Mouse (Mus musculus): Measurements from ENCODE around the gene Cyb5d1. TPM values are rescaled to one million over a fixed set of nuclear protein-coding genes. Genes with fewer than 3 reads are reported as not detected.

The Cyb5d1 gene
- polyA plus RNA-seq, 1 experiment from 2014 or later: 53.8 TPM

GRCm38 (mm10) chr11:69421131-69421977 is 25.9 kb upstream of the Cyb5d1 start:
- no peaks in the 10 kb centered on the region for H3K9me3 ChIP-seq
- H3K4me2 ChIP-seq (replicated peaks): peak overlapping the region; percentile 98
- H3K4me1 ChIP-seq: peaks cover 41% of the 10 kb centered on the region
- 0 out of 2 replicates have a peak overlapping the region, but pooled peaks have one; percentile 2 for H3K4me3 ChIP-seq
- no peak for ATAC-seq (ENCODE audit: low FRiP score, low read depth)
- 0 out of 2 replicates have a peak overlapping the region, but pooled peaks have one; percentile 12 for H3K9ac ChIP-seq (replicated peaks)
- peaks cover 39% of the 10 kb centered on the region for H3K27me3 ChIP-seq
- WGBS: 8% methylated on average over 25 of the region's 25 CpGs
- no peaks in the 10 kb centered on the region for H3K36me3 ChIP-seq
- no peak overlapping the region for H3K27ac ChIP-seq (replicated peaks)

- Histone ChIP-seq H3K4me3 (peak overlapping the region; percentile 64), H3K27me3 (peaks cover 39% of the 10 kb centered on the region), H3K9me3 (no peaks in the 10 kb centered on the region), H3K27ac (replicated peaks) (no peak overlapping the region), H3K4me2 (replicated peaks) (peak overlapping the region; percentile 98), H3K4me1 (peaks cover 41% of the 10 kb centered on the region), H3K9ac (replicated peaks) (peak overlapping the region; percentile 34; the same call in 1 of the 2 replicates), H3K36me3 (no peaks in the 10 kb centered on the region)
- no peak for ATAC-seq (ENCODE audit: low FRiP score, low read depth)
- 8% methylated on average over 10 of the region's 10 CpGs for WGBS
These were observed 25.1 kb upstream of the Cyb5d1 start for GRCm38 (mm10) chr11:69420554-69421000.

- Histone ChIP-seq H3K4me1 (peaks cover 45% of the 10 kb centered on the region), H3K9me3 (no peaks in the 10 kb centered on the region), H3K27me3 (peaks cover 39% of the 10 kb centered on the region), H3K4me3 (peak overlapping the region; percentile 64), H3K4me2 (replicated peaks) (peak overlapping the region; percentile 98), H3K27ac (replicated peaks) (peak overlapping the region; percentile 98; the same call in 1 of the 2 replicates), H3K9ac (replicated peaks) (peak overlapping the region; percentile 34; the same call in 1 of the 2 replicates), H3K36me3 (no peaks in the 10 kb centered on the region)
- under 1% methylated on average over 29 of the region's 31 CpGs for WGBS
- ATAC-seq (ENCODE audit: low FRiP score, low read depth): no peak
These were observed 24.6 kb upstream of the Cyb5d1 start for GRCm38 (mm10) chr11:69419813-69420553.

GRCm38 (mm10) chr11:69419443-69419812 is 24.0 kb upstream of the Cyb5d1 start:
- Histone ChIP-seq H3K4me1 (peaks cover 50% of the 10 kb centered on the region), H3K9ac (replicated peaks) (peak overlapping the region; percentile 31), H3K27me3 (peaks cover 39% of the 10 kb centered on the region), H3K27ac (replicated peaks) (peak overlapping the region; percentile 98), H3K4me3 (peak overlapping the region; percentile 64), H3K9me3 (no peaks in the 10 kb centered on the region), H3K36me3 (no peaks in the 10 kb centered on the region), H3K4me2 (replicated peaks) (peak overlapping the region; percentile 98)
- under 1% methylated on average over 19 of the region's 19 CpGs for WGBS
- ATAC-seq (ENCODE audit: low FRiP score, low read depth): no peak

GRCm38 (mm10) chr11:69418481-69419442 is 23.3 kb upstream of the Cyb5d1 start:
- Histone ChIP-seq H3K9ac (replicated peaks) (peak overlapping the region; percentile 63), H3K27ac (replicated peaks) (peak overlapping the region; percentile 98), H3K9me3 (no peaks in the 10 kb centered on the region), H3K27me3 (peaks cover 39% of the 10 kb centered on the region), H3K4me3 (peak overlapping the region; percentile 64), H3K4me1 (peaks cover 57% of the 10 kb centered on the region), H3K36me3 (no peaks in the 10 kb centered on the region), H3K4me2 (replicated peaks) (peak overlapping the region; percentile 98)
- peak; percentile 90 for ATAC-seq (ENCODE audit: low FRiP score, low read depth)
- WGBS: 1% methylated on average over 45 of the region's 45 CpGs

GRCm38 (mm10) chr11:69417449-69418384 is 22.3 kb upstream of the Cyb5d1 start:
- Histone ChIP-seq H3K4me3 (peak overlapping the region; percentile 64), H3K9me3 (no peaks in the 10 kb centered on the region), H3K27ac (replicated peaks) (peak overlapping the region; percentile 98), H3K27me3 (peaks cover 33% of the 10 kb centered on the region), H3K4me1 (peaks cover 67% of the 10 kb centered on the region), H3K4me2 (replicated peaks) (peak overlapping the region; percentile 98), H3K36me3 (peaks cover 7% of the 10 kb centered on the region), H3K9ac (replicated peaks) (peak overlapping the region; percentile 63)
- under 1% methylated on average over 39 of the region's 39 CpGs for WGBS
- ATAC-seq (ENCODE audit: low FRiP score, low read depth): peak; percentile 40

- Histone ChIP-seq H3K4me2 (replicated peaks) (peak overlapping the region; percentile 98), H3K9ac (replicated peaks) (peak overlapping the region; percentile 63), H3K4me3 (peak overlapping the region; percentile 64), H3K36me3 (peaks cover 10% of the 10 kb centered on the region), H3K9me3 (no peaks in the 10 kb centered on the region), H3K27ac (replicated peaks) (peak overlapping the region; percentile 98), H3K27me3 (peaks cover 25% of the 10 kb centered on the region), H3K4me1 (peaks cover 75% of the 10 kb centered on the region)
- no peak for ATAC-seq (ENCODE audit: low FRiP score, low read depth)
- WGBS: 2% methylated on average over 8 of the region's 8 CpGs
These were observed 21.6 kb upstream of the Cyb5d1 start for GRCm38 (mm10) chr11:69416921-69417448.

GRCm38 (mm10) chr11:69416509-69416908 is 21.1 kb upstream of the Cyb5d1 start:
- peak overlapping the region; percentile 98 for H3K27ac ChIP-seq (replicated peaks)
- ATAC-seq (ENCODE audit: low FRiP score, low read depth): no peak
- H3K27me3 ChIP-seq: peaks cover 20% of the 10 kb centered on the region
- H3K9ac ChIP-seq (replicated peaks): peak overlapping the region; percentile 46; the same call in 1 of the 2 replicates
- peak overlapping the region; percentile 64 for H3K4me3 ChIP-seq
- H3K4me1 ChIP-seq: peaks cover 79% of the 10 kb centered on the region
- peak overlapping the region; percentile 98 for H3K4me2 ChIP-seq (replicated peaks)
- no peaks in the 10 kb centered on the region for H3K9me3 ChIP-seq
- WGBS: 0% methylated on average over 4 of the region's 4 CpGs
- peaks cover 10% of the 10 kb centered on the region for H3K36me3 ChIP-seq

GRCm38 (mm10) chr11:69415668-69416451 is 20.4 kb upstream of the Cyb5d1 start:
- Histone ChIP-seq H3K27ac (replicated peaks) (peak overlapping the region; percentile 98), H3K4me1 (peaks cover 77% of the 10 kb centered on the region), H3K4me2 (replicated peaks) (peak overlapping the region; percentile 98), H3K36me3 (peaks cover 10% of the 10 kb centered on the region), H3K4me3 (peak overlapping the region; percentile 64), H3K27me3 (peaks cover 14% of the 10 kb centered on the region), H3K9me3 (no peaks in the 10 kb centered on the region), H3K9ac (replicated peaks) (peak overlapping the region; percentile 96)
- WGBS: 1% methylated on average over 14 of the region's 25 CpGs
- ATAC-seq (ENCODE audit: low FRiP score, low read depth): 0 out of 2 replicates have a peak, but pooled peaks have one; percentile 8

GRCm38 (mm10) chr11:69415327-69415667 is 19.9 kb upstream of the Cyb5d1 start:
- Histone ChIP-seq H3K27ac (replicated peaks) (peak overlapping the region; percentile 98), H3K4me2 (replicated peaks) (peak overlapping the region; percentile 98), H3K9me3 (no peaks in the 10 kb centered on the region), H3K4me3 (peak overlapping the region; percentile 64), H3K4me1 (peaks cover 71% of the 10 kb centered on the region), H3K9ac (replicated peaks) (peak overlapping the region; percentile 96), H3K27me3 (peaks cover 8% of the 10 kb centered on the region), H3K36me3 (peaks cover 10% of the 10 kb centered on the region)
- ATAC-seq (ENCODE audit: low FRiP score, low read depth): no peak; the same call in 1 of the 2 replicates
- 2% methylated on average over 3 of the region's 3 CpGs for WGBS
